Mouse (Mus musculus) CH12.LX (cell line): ENCODE data around the gene 4930564D02Rik. TPM values are rescaled to one million over a fixed set of nuclear protein-coding genes. Genes with fewer than 3 reads are reported as not detected.

Source experiments
- DNase-seq: peaks from one replicate; pipeline ENCODE4 v3.0.0-alpha.2; 2013; ENCODE audit errors: extremely low read depth
- H3K27ac ChIP-seq: 2 replicates; pipeline ENCODE4 v1.5.1; 2012; ENCODE audit warnings: low read depth, mild to moderate bottlenecking, control low read depth, moderate library complexity; ENCODE audit not compliant: insufficient read depth
- H3K27me3 ChIP-seq: replicated peaks from 2 replicates; pipeline ENCODE3; 2012; ENCODE audit warnings: inconsistent platforms
- H3K36me3 ChIP-seq, 2 experiments: replicated peaks in 1 of 2; 2 replicates each; pipeline versions ENCODE3 to v1.6.1; 2012; ENCODE audit warnings: inconsistent platforms in 1 of 2, low read length in 1 of 2, mild to moderate bottlenecking in 1 of 2, mixed read lengths in 1 of 2, moderate library complexity in 1 of 2; ENCODE audit not compliant: control insufficient read depth in 1 of 2, insufficient read depth in 1 of 2
- H3K4me1 ChIP-seq, 2 experiments: 2 replicates each; pipeline ENCODE4 v1.6.1; 2012; ENCODE audit warnings: inconsistent platforms in 1 of 2, moderate library complexity in 1 of 2; ENCODE audit not compliant: insufficient read depth in 2 of 2, control insufficient read depth in 1 of 2
- H3K4me2 ChIP-seq: 2 replicates; pipeline ENCODE4 v1.6.1; 2012; ENCODE audit warnings: low read depth, mild to moderate bottlenecking, control low read depth; ENCODE audit not compliant: poor library complexity, insufficient read depth, severe bottlenecking
- H3K4me3 ChIP-seq, 3 experiments: fragments of 150-350 bp in 1 of 3; sonication (generic) in 1 of 3; replicated peaks in 1 of 3; 2 replicates each; pipeline versions ENCODE3 to v1.5.1; 2011 to 2012; ENCODE audit warnings: low read depth in 2 of 3, low read length in 2 of 3, mild to moderate bottlenecking in 2 of 3, moderate library complexity in 2 of 3, control low read depth in 1 of 3, improper control_type of control experiment in 1 of 3, inconsistent platforms in 1 of 3, mixed read lengths in 1 of 3; ENCODE audit not compliant: poor library complexity in 1 of 3
- H3K79me2 ChIP-seq: replicated peaks from 2 replicates; pipeline ENCODE4 v1.6.1; 2012; ENCODE audit warnings: mild to moderate bottlenecking, moderate library complexity; ENCODE audit not compliant: control insufficient read depth, poor library complexity, insufficient read depth, severe bottlenecking; ENCODE audit errors: extremely low read depth
- H3K9ac ChIP-seq: 2 replicates; pipeline ENCODE4 v1.6.1; 2012; ENCODE audit warnings: low read depth, mild to moderate bottlenecking, control low read depth, moderate library complexity; ENCODE audit not compliant: insufficient read depth
- H3K9me3 ChIP-seq: replicated peaks from 2 replicates; pipeline ENCODE3; 2012; ENCODE audit warnings: low read length, inconsistent platforms, mixed read lengths
- BHLHE40 ChIP-seq: IDR thresholded peaks from 2 replicates; pipeline ENCODE4 v1.6.1; 2011; ENCODE audit warnings: mild to moderate bottlenecking, low read depth, low read length, improper control_type of control experiment
- CHD1 ChIP-seq: IDR thresholded peaks from 2 replicates; pipeline ENCODE4 v1.6.1; 2012; ENCODE audit warnings: low read depth, low read length, improper control_type of control experiment, inconsistent platforms
- CHD2 ChIP-seq: IDR thresholded peaks from 2 replicates; pipeline ENCODE4 v1.6.1; 2011; ENCODE audit warnings: low read length, improper control_type of control experiment
- CTCF ChIP-seq, 2 experiments: IDR thresholded peaks in 1 of 2; conservative IDR thresholded peaks in 1 of 2; 2 replicates each; pipeline ENCODE4 v1.5.1; 2011 to 2012; ENCODE audit warnings: low read depth in 2 of 2, low read length in 2 of 2, improper control_type of control experiment in 1 of 2, inconsistent platforms in 1 of 2, mild to moderate bottlenecking in 1 of 2, moderate library complexity in 1 of 2
- E2F4 ChIP-seq: IDR thresholded peaks from 2 replicates; pipeline ENCODE4 v1.6.1; 2011; ENCODE audit warnings: low read depth, low read length, improper control_type of control experiment; ENCODE audit not compliant: insufficient replicate concordance
- ELF1 ChIP-seq: IDR thresholded peaks from 2 replicates; pipeline ENCODE4 v1.6.1; 2014; ENCODE audit warnings: low read depth, mild to moderate bottlenecking, inconsistent platforms, low read length, improper control_type of control experiment
- EP300 ChIP-seq: IDR thresholded peaks from 2 replicates; pipeline ENCODE4 v1.6.1; 2011; ENCODE audit warnings: low read length, improper control_type of control experiment
- ETS1 ChIP-seq: conservative IDR thresholded peaks from 2 replicates; pipeline ENCODE4 v1.6.1; 2012; ENCODE audit warnings: low read depth, mild to moderate bottlenecking, inconsistent platforms, low read length, improper control_type of control experiment, moderate library complexity
- IRF4 ChIP-seq: IDR thresholded peaks from 2 replicates; pipeline ENCODE4 v1.6.1; 2014; ENCODE audit warnings: low read depth, mild to moderate bottlenecking, inconsistent platforms, low read length, improper control_type of control experiment
- JUND ChIP-seq: conservative IDR thresholded peaks from 2 replicates; pipeline ENCODE4 v1.6.1; 2011; ENCODE audit warnings: low read depth, low read length, improper control_type of control experiment
- KAT2A ChIP-seq: IDR thresholded peaks from 2 replicates; pipeline ENCODE4 v1.6.1; 2012; ENCODE audit warnings: low read length, improper control_type of control experiment, inconsistent platforms; ENCODE audit not compliant: insufficient replicate concordance
- MAFK ChIP-seq: IDR thresholded peaks from 2 replicates; pipeline ENCODE4 v1.6.1; 2011; ENCODE audit warnings: low read length, improper control_type of control experiment; ENCODE audit not compliant: insufficient replicate concordance
- MYC ChIP-seq: IDR thresholded peaks from 2 replicates; pipeline ENCODE4 v1.6.1; 2011; ENCODE audit warnings: low read depth, mild to moderate bottlenecking, improper control_type of control experiment, low read length
- NELFE ChIP-seq: IDR thresholded peaks from 2 replicates; pipeline ENCODE4 v1.6.1; 2011; ENCODE audit warnings: low read depth, low read length, improper control_type of control experiment
- NRF1 ChIP-seq: IDR thresholded peaks from 2 replicates; pipeline ENCODE4 v1.6.1; 2014; ENCODE audit warnings: low read depth, mild to moderate bottlenecking, inconsistent platforms, low read length, improper control_type of control experiment, moderate library complexity
- PAX5 ChIP-seq: IDR thresholded peaks from 2 replicates; pipeline ENCODE4 v1.6.1; 2012; ENCODE audit warnings: low read length, inconsistent platforms, mixed read lengths
- POLR2A ChIP-seq: IDR thresholded peaks from 2 replicates; pipeline ENCODE4 v1.6.1; 2011; ENCODE audit warnings: low read depth, mild to moderate bottlenecking, improper control_type of control experiment, low read length
- POLR2AphosphoS2 ChIP-seq: IDR thresholded peaks from 2 replicates; pipeline ENCODE4 v1.6.1; 2011; ENCODE audit warnings: low read depth, low read length, improper control_type of control experiment
- RAD21 ChIP-seq: IDR thresholded peaks from 2 replicates; pipeline ENCODE4 v1.6.1; 2011; ENCODE audit warnings: low read depth, mild to moderate bottlenecking, low read length, improper control_type of control experiment, moderate library complexity
- RCOR1 ChIP-seq: conservative IDR thresholded peaks from 2 replicates; pipeline ENCODE4 v1.6.1; 2012; ENCODE audit warnings: low read depth, mild to moderate bottlenecking, inconsistent platforms, low read length, improper control_type of control experiment
- SIN3A ChIP-seq: IDR thresholded peaks from 2 replicates; pipeline ENCODE4 v1.6.1; 2012; ENCODE audit warnings: low read length, improper control_type of control experiment, inconsistent platforms
- TBP ChIP-seq: conservative IDR thresholded peaks from 2 replicates; pipeline ENCODE4 v1.6.1; 2011; ENCODE audit warnings: low read depth, low read length, improper control_type of control experiment
- TCF12 ChIP-seq: IDR thresholded peaks from 2 replicates; pipeline ENCODE4 v1.6.1; 2014; ENCODE audit warnings: low read depth, mild to moderate bottlenecking, inconsistent platforms, low read length, improper control_type of control experiment
- USF1 ChIP-seq: IDR thresholded peaks from 2 replicates; pipeline ENCODE4 v1.6.1; 2014; ENCODE audit warnings: low read depth, mild to moderate bottlenecking, inconsistent platforms, low read length, improper control_type of control experiment
- ZC3H11A ChIP-seq: IDR thresholded peaks from 2 replicates; pipeline ENCODE4 v1.6.1; 2012; ENCODE audit warnings: low read depth, mild to moderate bottlenecking, inconsistent platforms, low read length, improper control_type of control experiment
- dilution Hi-C: fragments of 300-500 bp; cut with MboI; formaldehyde crosslinking; loops from 2 replicates; pipeline ENCODE4 v1.14.3; 2020; ENCODE audit warnings: low sequenced_read_pairs; ENCODE audit not compliant: extremely low pct_unique_long_range_greater_than_20kb, extremely low pct_ligation_motif_present
- in situ Hi-C: fragments of 300-500 bp; cut with MboI; formaldehyde crosslinking; loops from 3 replicates; pipeline ENCODE4 v1.14.3; 2019; ENCODE audit warnings: low sequenced_read_pairs, low pct_ligation_motif_present, low pct_unique_long_range_greater_than_20kb, mixed read lengths
- polyA plus RNA-seq: library from polyadenylated mRNA; unstranded; fragments of >175 nt; gene quantifications from 2 replicates; pipeline ENCODE4 v1.2.1, GENCODE M21; 2012; ENCODE audit warnings: low read depth; ENCODE audit not compliant: insufficient read length
- total RNA-seq, 2 experiments: library from RNA; depleted of rRNA; stranded (reverse); fragments of 300-350 nt in 1 of 2; fragments of >200 nt in 1 of 2; gene quantifications; 2 replicates each; pipeline ENCODE4 v1.2.3; 2012 to 2014

Gene 4930564D02Rik
- total and polyA plus RNA-seq, 3 experiments = not detected

DNA sequence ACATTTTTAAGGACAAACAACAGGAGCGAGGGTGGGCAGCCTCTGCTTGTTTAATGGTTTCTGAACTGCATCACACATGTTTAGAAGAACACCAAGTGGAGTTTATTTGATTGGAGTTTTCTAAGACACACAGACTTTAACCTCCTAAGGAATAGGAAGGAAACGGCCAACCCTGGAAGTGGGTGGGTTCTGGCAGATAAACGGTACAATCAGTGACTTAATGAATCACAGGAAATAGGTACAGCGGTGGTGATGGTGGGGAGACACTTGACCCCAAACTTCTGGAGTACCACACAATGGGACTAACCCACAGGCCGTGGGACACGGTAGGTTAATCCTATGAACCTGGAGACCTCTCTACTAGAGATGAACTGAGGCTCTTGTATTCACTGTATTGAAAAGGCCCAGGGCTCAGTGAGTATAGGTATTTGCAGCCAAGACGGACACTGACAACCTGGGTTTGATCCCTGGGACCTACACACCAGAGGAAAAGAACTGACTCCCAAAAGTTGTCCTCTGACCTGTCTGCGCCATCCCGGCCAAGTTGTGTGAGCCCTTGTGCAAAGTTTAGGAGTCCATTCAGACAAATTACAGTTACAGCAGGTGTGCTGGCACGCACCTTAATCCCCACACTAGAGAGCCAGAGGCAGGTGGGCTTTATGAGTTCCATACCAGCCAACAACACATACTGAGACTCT is 48.4 kb upstream of the 4930564D02Rik start:
- H3K9ac ChIP-seq = no peak overlapping the region
- H3K27me3 ChIP-seq = no peaks in the 10 kb centered on the region
- no peak for DNase-seq
- in situ Hi-C loops (no loop called here), dilution Hi-C loops (no loop called here)
- H3K4me1 ChIP-seq = peaks cover 3% of the 10 kb centered on the region in 2 experiments; a peak in 1 of 4 replicates
- H3K4me3 ChIP-seq = no peak overlapping the region
- no peak for TF ChIP-seq ELF1
- TF ChIP-seq RAD21 = no peak
- no peak for TF ChIP-seq CTCF (conservative IDR thresholded peaks at IDR 0.05 in 1 of 2, IDR thresholded peaks at IDR 0.05 in 1 of 2; ENCODE audit: low read depth in 2 of 2, low read length in 2 of 2)
- TF ChIP-seq KAT2A = no peak
- no peak for TF ChIP-seq MYC
- no peak for TF ChIP-seq POLR2AphosphoS2
- TF ChIP-seq EP300 = no peak
- TF ChIP-seq PAX5 = no peak
- TF ChIP-seq CHD2 = no peak
- no peak for TF ChIP-seq RCOR1
- TF ChIP-seq TBP = no peak
- no peak for TF ChIP-seq NRF1
- TF ChIP-seq POLR2A = no peak
- TF ChIP-seq ETS1 = no peak
- TF ChIP-seq IRF4 = no peak
- TF ChIP-seq SIN3A = no peak
- TF ChIP-seq JUND = no peak
- TF ChIP-seq MAFK = no peak
- TF ChIP-seq, all 38 proteins: peak for 0
- Histone ChIP-seq H3K36me3 (no peaks in the 10 kb centered on the region), H3K9me3 (no peaks in the 10 kb centered on the region), H3K4me2 (no peak overlapping the region), H3K79me2 (no peaks in the 10 kb centered on the region), H3K27ac (no peak overlapping the region)

DNA sequence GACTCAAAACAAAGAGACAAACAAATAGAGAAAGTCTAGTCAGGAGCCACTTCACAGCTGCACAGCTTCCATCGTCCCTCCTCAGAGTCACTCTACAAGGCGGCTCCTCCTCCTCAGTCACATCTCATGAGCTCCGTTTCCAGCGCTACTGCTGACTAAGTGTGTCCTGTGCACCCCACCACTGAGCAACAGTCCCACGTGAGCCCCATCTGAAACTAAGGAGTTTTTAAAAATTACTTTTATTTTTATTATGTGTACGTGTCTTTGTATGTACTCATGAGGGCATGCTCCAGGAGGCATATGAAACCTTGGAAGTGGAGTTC is 47.9 kb upstream of the 4930564D02Rik start:
- TF ChIP-seq USF1 = no peak
- no peak for TF ChIP-seq CTCF (conservative IDR thresholded peaks at IDR 0.05 in 1 of 2, IDR thresholded peaks at IDR 0.05 in 1 of 2; ENCODE audit: low read depth in 2 of 2, low read length in 2 of 2)
- no peak for TF ChIP-seq EP300
- TF ChIP-seq CHD1 = no peak
- no peak for TF ChIP-seq ZC3H11A
- TF ChIP-seq PAX5 = no peak
- no peak for TF ChIP-seq KAT2A
- TF ChIP-seq CHD2 = no peak
- no peak for TF ChIP-seq TCF12
- no peak for TF ChIP-seq RAD21
- no peak for TF ChIP-seq E2F4
- TF ChIP-seq POLR2A = no peak
- no peak for TF ChIP-seq BHLHE40
- no peak for TF ChIP-seq IRF4
- TF ChIP-seq JUND = no peak
- TF ChIP-seq NELFE = no peak
- TF ChIP-seq, all 38 proteins: peak for 0
- in situ Hi-C loops = no loop called here
- no peak overlapping the region for H3K9ac ChIP-seq
- no peaks in the 10 kb centered on the region for H3K36me3 ChIP-seq
- no peak for DNase-seq
- H3K4me1 ChIP-seq = peaks cover 3 to 8% of the 10 kb centered on the region in 2 experiments; a peak in 2 of 4 replicates
- dilution Hi-C loops = no loop called here
- H3K27ac ChIP-seq = no peak overlapping the region
- H3K27me3 ChIP-seq = no peaks in the 10 kb centered on the region
- no peaks in the 10 kb centered on the region for H3K9me3 ChIP-seq
- H3K4me3 ChIP-seq = no peak overlapping the region
- H3K4me2 ChIP-seq = no peak overlapping the region
- no peaks in the 10 kb centered on the region for H3K79me2 ChIP-seq
